Mouse (Mus musculus): Measurements from ENCODE around the gene Sbno1.
"Not testable (repeated sequence)": the region's sequence is repeated elsewhere in the genome, so short reads cannot be mapped to it uniquely, and the experiment has no call there.

Sbno1 gene

DNA sequence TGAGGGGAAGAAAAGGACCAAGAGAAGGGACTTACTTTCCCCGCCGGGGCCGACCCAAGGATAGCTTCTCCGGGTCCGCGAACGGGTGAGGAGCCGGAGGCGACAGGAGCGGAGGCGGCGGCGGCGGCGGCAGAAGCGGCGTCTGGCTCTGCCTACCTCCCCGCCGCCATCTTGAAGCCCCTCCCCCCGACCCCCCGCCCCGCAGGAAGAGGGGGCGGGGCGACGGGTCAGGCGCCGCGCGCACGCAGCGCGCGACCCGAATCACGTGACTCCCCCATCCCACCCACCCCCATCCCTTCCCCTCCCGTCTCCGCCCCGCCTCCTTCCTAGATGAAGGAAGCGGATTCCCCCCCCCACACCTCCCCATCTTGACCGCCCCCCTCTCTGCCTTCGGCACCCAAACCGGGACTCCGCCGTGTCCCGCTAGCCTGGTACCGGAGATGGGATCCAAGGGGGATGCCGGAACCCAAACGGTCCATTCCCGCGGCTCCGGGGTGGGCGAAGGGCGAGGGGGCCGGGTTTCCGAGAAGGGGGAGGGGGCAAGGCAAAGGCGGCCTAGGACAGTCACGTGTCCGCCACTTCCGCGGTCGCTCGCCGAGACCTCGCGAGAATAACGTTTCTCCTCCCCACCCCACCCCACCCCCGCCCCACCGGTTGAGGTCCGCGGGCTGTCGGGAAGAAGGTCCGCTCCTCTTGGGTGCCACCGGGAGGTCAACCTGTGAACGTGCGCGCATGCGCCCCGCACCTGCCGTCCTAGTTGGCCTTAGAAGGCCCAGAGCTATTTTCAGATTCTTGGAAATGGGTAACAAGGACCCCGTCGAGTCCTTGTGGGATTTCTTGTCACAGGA, at the start of gene Sbno1:
TSS of gene Sbno1 (minus strand) at position 590 of the 848 bp plus-strand sequence.
- DNase-seq, result peak; percentile 96

DNA sequence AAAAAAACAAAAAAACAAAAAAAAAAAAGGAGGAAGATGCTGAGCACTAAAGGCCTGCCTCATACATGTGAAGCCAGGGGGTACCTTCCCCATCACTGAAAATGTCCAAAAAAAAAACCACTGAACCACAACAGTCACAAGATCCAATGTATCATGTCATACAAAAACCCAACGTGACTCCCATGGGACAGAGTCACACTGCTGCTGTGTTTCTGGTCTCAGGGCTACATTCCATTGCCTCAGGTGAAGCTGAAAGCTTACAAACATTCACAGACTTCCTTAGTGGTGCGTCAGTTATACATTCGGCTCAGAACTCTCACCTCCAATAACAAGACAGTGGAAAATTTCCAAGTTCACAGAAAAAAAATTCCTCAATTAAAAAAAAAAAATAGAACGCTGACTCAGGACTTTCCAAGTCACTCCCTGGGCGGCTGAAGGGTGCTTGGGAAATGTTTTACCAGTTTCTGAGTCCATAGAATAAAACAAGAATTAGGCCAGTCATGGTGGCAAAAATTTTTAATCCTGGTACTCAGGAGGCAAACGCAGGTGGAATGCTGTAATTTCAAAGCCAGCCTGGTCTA, 44.9 kb upstream of the Sbno1 start:
- no peak for DNase-seq

DNA sequence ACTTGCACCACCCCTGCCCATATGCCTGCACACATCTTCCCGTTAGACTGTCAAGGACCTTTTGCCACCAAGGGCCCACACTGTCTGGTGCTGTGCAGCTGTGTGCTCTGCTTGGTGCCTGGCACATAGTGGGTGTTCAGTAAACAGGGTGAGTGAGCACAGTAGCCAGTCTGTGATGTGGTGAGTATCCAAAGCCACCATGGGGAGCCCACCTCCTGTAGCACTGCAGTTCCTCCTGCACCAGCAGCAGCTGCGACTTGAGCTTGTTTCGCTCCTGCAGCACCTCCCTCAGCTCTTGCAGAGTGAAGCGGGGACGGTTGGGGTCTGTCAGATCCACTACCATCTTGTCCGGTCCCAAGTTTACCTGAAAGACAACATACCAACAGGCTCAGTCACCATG, 43.7 kb upstream of the Sbno1 start:
- no peak for DNase-seq

DNA sequence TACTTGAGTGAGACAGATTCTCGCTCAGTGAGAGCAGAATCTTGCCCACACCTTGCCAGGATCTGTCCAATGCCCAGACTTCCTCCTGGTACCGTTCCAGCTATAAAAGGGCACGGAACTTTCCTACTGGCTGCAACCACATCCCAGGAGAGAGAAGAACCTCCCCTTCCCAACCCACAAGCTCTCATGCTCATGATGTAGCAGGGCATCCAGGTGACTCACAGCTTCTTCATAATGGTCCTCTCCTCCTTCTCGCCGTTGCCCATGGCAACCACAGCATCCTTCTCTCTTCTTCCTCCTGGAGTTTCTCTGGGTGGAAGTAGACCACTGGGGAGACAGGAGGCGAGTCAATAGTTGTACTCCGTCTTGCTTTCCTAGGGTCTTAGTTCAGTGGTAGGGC, 42.6 kb upstream of the Sbno1 start:
- DNase-seq, result no peak

DNA sequence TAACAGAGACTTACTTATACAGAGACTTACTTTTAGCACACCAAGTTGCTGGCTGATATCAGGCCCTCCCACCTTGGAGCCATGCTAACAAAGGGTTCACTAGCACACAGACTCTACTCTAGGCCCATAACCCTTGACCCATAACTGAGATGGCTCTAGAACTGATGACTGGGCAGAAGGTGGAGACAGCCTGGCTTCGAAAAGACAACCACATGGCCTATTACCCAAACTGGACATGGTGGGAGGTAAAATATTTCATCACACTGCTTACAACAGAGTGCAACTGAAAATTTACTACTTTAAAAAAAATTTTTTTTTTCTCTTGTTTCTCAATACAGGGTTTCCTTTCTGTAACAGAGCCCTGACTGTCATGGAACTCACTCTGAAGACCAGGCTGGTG, 42.0 kb upstream of the Sbno1 start:
- DNase-seq, result no peak

DNA sequence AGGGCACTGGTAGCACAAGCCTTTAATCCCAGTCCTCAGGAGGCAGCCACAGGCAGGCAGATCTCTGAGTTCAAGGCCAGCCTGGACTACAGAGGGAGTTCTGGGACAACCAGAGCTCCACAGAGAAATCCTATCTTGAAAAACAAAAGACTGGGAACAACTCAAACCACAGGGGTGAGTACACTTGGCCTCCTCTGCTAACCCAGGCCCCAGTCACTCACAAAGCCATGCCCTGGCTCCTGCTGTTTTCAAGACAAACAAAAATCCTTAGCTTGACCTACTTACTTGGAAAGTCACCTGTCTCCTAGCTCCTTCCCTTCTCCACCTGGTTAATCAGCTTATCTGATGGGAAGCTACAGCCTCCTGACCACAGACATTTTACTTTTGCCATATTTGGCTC, 39.1 kb upstream of the Sbno1 start:
- no peak for DNase-seq

DNA sequence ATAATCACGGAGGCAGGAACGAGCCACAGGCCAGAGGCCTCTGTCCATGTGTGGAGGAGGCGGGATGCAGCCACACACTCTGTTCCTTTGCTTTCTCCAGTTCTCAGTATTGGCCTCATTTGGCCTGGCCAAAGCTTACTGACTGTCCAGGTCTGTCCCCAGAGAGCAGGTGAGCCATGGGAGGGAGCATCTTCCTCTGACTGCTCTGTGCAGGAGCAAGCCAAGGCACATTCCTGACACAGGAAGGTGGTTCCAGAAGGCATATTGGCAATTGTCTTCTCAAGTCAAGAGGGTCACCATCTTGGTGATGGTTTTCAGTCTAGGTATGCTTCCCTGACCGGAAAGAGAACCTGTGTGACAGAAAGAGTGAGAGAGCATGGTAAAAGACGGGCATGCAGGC, 37.7 kb upstream of the Sbno1 start:
- no peak for DNase-seq

DNA sequence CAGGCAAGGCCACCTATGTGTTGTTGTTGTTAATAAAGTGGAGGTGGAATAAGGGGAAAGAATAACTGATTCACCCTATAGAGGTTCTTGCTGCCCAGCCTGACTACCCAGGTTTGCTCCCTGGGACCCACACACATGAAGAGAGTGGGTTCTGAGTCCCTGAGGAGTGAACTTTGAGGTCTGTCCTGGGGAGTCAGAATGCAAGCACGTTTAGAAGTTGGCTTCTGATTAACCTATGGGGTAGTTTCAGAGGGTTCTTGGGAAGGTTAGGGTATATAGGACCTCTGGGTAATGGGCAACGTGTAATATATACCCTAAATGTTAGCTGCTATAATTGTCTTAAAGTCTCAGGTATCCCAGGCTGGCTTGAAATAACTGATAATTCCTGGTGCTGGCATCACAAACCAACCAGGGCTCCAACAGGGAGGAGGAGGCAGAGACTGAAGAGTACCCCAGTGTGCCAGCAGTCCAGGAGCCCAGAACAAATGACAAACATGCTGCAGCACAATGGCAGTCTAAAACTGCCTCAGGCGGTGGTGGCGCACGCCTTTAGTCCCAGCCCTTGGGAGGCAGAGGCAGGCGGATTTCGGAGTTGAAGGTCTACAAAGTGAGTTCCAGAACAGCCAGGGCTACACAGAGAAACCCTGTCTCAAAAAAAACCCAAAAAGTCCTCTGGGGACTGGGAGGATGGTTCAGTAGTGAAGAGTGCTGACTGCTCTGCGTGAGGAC, 36.7 kb upstream of the Sbno1 start:
- no peak for DNase-seq

DNA sequence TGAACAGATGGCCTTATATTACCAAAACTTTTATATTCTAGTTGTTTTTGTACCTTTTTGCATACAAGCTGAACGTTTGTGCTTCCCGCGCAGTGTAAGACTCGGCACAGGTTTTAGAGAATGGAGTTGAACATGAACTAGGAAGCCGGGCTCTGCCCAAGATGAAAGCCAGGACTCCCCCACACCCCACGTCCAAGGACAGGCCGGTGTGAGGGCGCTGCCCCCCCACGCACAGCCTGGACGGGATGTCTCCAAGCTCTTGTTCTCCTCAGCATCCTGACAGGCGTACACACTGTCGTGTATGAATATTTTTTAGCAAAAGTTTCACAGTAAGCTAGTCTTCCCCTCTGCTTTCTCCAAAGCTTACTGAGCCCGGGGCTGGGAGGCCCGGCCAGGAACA, 35.1 kb upstream of the Sbno1 start:
- not testable (repeated sequence) for DNase-seq

DNA sequence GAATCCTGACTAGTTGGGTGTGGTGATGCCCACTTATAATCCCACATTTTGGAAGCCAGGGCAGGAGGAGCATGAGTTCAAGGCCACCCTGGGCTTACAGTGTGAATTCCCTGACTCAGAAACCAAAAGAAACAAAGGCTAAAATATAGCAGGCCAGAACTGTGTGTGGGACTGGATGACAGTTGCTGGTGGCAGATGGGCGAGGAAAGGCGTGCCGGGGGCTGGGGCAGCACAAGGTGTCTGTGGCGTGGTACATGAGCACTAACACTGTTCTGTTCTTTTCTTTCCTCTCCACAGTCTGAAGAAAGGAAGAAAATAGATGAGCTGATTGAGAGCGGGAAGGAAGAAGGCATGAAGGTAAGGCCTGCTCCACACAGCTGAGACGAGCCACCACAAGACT, 31.0 kb upstream of the Sbno1 start:
- DNase-seq, result no peak

DNA sequence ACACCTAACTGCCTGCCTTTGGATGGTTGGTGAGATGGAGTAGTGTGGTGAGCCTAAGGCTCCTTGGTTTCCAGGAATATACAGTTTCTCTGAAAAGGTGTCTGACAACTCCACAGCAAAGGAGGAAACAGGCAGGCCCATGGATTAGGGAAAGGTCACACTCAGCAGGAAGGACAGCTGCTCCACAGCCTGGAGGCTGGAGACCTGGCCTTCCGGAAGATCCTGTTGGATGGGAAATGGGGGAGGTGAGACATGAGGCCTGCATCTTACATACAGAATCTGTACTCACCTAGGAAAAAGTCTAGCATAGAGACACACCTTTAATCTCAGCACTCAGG, 28.2 kb upstream of the Sbno1 start:
- DNase-seq, result no peak

DNA sequence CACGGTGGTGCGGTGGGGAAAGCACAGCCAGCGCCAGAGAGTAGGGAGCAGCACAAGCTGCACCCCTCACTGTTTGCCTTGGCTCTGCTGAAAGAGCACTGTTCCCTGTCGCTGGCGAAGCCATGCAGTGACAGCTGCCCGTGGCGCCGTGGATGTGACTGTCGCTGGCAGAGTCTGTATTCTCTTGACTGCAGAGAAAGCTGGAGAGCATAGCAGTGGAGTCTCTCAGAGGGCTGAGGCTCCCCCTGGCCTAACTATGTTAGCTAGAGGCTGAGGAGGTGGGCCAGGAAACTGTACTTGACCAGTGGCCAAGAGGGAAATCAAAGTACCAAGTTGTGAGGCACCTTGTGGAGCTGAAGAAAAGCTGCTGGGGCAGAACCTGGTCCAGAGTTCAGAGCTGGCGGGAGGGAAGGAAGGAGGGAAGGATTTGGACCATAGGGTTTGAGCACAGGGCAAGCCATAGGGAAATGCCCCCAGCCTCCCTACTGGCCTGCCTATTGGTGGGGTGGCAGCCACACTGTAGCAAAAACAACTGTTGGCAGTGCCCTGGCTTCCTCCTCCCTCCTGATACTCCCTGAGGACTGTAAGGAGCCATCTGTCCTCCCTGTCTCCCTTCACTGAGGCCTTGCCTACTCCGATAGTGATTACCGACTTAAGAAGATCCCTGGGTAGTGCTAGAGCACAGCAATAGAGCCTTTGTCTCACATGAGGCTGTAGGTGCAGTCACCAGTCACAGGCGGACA, 27.7 kb upstream of the Sbno1 start:
- DNase-seq, result peak; percentile 63

DNA sequence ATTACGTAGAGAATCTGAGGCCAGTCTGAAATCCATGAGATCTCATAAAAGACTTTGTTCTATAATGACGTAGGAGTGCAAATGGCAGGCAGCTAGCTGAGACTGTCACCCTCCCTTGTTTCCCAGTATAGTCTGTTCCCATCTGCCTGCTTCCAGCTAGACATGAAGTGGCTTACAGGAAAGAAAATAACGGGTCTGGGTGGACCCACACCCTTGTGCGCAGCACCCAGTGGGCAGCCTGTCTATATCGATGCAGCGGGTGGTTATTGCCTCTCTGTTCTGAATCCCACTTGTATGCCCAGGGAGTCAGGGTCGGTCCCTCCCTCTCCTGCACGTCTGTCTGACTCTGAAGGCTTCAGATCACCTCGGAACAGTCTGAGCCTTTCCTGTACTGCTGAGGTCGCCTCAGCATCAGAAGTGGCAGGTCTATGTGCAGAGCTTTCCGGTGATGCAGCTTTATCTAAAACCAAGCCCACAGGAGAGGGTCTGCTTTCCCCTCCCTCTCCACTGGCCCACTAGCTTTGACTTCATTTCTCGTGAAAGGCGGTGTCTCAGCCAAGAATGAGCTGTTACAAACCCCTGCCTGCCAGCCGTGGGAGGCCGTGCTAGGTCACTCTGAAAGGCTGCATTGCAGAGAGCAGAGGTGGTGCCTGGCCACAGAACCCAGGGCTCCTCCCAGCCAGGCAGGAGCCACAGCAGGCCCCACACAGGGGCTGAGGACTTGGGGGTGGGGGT, 26.9 kb upstream of the Sbno1 start:
- DNase-seq, result peak; percentile 49

DNA sequence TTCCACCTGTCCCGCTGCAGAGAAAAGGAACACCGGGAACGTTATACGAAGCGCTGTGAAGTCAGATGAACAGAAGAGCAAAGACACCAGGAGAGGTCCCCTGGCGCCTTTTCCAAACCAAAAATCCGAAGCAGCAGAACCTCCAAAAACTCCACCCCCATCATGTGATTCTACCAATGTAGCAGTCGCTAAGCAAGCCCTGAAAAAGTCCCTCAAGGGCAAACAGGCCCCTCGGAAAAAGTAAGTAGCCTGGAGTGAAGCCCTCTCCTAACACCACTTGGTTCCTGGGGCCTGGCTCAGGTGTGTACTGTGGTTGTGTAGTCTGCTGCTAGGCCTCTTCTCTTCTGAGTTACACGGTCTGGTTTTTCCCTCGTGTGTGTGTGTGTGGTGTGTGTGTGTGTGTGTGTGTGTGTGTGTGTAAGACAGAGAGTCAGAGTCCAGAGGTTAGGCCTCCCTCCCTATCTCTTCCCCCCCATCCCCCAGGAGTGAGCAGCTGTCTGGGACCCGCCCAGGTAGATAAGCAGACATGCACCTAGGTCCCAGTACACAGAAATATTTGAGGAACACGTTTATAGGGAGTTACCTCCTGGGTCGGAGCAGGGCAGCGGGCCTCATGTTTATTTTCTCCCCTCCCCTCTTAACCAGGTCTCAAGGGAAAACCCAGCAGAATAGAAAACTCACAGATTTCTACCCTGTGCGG, 25.0 kb upstream of the Sbno1 start:
- DNase-seq, result no peak

DNA sequence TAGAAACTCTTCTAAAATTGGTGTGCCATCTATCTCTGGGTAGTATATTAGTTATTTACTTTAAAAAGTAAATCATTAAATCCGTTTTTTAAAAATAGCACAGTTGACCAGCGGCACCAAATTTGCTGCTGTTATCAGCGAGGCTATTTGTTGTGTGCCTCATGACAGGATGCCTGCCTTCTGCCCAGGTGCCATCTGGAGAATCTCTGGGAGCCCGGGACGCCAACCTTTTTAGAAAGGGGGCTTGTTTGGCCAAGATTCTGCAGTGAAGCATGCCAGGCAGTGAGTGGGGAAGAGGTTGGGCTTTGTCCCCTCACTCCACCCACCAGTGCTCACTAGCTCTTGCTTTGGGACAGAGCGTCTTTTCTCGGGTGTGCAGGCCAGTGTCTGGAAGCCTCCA, 24.2 kb upstream of the Sbno1 start:
- no peak for DNase-seq

DNA sequence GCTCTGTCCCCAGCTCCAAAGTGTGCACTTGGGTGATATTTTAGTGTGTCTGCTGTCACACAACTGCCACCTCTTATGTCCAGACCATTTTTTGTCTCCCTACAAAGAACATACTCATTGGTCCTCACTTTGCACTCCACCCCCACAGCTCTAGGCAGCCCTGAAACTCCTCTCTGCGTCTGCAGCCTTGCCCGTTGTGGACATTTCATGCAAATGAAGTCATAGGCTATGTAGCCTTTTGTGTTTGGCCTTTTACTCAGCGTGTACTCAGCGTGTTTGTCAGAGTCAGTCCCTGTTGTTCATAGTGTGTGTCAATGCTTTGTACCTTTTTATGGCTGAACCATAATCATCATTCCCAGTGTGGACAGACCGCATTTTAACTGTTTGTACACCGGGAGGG, 23.7 kb upstream of the Sbno1 start:
- no peak for DNase-seq

DNA sequence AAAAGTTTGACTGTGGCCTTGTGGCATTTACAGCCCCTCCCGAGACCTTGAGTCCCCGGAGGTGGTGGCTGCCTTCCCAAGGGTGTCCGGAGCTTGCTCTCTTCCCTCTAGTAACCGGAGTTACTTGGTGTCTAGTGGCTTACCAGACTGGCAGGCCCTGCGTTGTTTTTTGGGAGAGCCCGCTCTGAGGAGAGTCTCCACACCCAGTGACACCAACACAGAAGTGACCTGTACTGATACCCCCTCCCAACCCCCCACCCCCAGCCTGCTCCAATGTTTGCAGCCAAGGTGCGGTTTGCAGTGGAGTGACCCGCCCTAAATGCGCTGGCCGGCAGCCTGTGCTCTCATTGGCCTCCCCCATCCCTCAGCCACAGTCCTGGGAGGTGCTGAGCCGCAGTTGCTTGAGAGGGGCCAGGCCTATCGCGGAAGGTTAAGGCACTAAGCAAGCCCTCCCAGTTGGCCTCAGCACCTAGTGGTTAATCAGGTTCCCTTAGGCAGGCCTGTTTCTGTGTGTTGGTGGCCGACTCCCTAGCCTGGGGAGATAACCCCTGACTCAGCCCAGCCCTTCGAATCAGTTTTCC, 20.6 kb upstream of the Sbno1 start:
- peak; percentile 76 for DNase-seq

DNA sequence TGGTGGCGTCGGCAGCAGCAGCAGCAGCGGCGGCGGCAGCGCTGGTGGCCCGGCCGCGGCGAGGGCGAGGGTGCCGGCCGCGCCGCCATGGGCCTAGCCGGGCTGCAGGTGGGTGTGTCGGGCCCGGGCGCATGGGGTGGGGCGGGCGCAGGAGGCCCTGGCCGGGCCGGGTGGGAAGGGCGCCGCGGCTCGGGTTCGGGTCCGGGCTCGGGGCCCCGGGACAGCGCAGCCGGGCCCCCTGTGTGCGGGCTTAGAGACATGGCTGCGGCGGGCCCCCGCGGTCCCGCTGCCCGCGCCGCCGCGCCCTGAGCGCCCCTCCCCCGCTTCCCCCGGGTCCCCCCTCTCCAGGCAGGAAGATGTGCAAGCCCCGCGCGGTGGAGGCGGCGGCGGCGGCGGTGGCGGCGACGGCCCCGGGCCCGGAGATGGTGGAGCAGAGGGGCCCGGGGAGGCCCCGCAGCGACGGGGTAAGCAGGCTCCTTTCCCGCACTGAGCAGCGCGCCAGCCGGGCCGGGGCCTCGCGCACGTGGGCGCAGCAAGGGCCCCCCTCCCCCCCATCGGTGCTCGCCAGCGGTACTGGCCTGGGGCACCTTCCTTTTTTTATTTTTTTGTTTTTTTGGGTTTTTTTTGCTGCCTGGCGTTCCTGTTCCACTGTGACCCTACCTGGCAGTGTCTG, 20.0 kb upstream of the Sbno1 start:
- peak; percentile 71 for DNase-seq

DNA sequence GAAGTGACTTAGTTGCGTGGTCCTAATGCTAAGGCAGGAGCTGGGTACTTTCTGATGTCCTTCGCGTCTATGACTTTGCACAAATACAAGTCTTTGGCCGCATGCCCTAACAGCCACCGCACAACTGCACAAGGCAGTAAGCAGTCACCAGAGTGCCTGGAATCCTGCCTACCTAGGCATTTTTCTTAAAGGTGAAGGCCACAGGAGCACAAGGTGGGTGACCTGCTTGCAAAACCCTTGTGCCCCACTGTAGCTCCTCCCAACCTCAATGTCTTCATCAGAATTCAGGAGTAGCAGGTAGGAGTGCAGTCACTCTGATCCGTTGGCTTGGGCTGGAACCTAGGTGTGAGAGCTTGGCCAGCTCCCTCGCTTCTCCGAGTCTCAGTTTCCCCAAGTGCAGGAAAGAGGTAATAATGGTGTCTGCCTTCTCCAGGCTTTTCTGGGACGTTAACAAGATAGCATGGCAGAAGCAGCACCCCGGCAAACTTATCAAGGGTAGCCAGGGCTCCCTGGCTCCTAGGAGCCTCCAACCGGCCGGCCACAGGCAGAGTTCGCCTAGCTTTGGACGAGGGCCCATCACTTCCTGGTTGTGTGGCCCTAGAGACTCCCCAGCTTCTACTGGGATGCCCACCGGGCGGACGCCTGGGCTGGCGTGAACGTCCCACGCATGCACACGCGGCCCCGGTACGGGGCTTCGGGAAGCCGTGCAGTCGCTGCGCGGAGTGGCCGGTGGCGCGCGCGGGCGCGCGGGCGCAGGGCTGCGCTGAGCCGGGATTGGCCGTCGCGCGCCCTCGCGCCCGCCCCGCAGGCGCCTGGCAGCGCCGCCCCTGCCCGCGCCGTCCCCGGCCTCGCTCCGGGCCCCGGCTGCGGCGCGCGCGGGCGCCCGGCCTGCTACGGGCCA, 19.1 kb upstream of the Sbno1 start:
- peak; percentile 87 for DNase-seq

DNA sequence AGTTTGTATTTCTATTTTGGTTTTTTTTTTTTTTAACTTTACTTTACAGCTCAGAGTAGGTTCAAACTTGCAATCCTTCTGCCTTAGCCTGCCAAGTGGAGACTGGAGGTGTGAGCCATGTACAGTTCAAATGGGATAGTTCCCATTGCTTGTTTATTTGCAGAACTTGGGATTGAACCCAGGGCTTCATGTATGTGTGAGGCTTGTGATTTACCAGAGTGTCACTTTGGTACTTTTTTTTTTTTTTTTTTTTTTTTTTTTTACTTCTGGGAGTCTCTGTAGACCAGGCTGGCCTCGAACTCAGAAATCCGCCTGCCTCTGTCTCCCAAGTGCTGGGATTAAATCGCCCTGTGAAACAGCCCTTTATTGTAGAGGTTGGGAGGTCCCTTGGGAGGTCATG, 18.4 kb upstream of the Sbno1 start:
- DNase-seq, result no peak
